Mouse (Mus musculus) thymus, postnatal 10 days (tissue): ENCODE measurements around the gene AF366264.
"Not testable (repeated sequence)": the region's sequence is repeated elsewhere in the genome, so short reads cannot be mapped to it uniquely, and the experiment has no call there.

Experiments
- DNase-seq, 2 experiments: peaks; one replicate each; pipeline ENCODE4 v3.0.0; 2021; ENCODE audit warnings: low spot score in 2 of 2

The AF366264 gene

DNA sequence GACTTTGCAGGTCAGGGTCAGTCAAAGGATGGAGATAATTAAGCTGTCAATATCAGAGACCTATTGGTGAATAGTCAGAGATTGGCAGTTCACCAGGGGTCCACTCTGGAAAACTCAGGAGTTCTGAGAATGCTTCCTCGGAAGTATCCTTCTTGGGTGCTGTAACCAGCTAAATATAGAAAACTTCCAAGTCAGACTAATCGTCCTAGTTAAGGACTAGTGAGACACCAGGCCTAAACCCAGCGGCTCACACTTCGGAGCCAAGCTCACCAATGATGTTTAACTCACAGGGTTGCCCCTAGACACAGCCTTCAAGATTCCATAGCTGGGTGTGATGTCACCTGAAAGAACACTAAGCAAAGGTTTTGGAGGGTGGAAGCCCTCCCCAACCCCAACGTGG lies at the start of gene AF366264:
TSS of gene AF366264 (minus strand) at position 101 of the 400 bp plus-strand sequence.
- DNase-seq: not testable (repeated sequence)

- not testable (repeated sequence) for DNase-seq
Measured at GRCm38 (mm10) chr8:13843286-13843685, 5.1 kb upstream of the AF366264 start.

DNA sequence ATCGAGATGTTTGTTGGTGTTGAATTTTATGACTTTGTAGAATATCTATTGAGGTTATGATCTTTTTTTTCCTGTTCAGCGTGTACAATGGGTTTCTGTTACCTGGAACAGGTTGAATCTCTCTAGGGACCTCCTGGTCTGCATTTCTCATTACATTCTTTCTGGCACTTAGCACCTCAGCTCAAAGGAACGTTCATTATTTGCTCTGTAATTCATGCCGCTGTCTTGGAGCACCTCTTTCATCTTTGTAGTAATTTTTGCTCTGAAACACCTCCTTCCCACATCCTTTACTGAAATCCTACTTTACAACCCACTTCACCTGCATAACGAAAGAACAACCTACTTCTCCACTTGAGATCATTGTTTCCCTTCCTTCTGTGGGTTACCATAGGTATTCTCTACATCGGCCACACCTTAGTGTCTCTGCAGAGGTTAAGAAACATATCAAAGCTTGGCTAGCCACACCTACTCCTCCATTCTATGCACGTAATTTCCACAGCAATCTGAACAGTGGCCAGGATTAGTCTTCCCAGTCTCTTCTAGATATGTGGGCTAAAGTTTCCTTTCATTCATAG lies 9.5 kb downstream of the AF366264 start:
- no peak for DNase-seq

DNA sequence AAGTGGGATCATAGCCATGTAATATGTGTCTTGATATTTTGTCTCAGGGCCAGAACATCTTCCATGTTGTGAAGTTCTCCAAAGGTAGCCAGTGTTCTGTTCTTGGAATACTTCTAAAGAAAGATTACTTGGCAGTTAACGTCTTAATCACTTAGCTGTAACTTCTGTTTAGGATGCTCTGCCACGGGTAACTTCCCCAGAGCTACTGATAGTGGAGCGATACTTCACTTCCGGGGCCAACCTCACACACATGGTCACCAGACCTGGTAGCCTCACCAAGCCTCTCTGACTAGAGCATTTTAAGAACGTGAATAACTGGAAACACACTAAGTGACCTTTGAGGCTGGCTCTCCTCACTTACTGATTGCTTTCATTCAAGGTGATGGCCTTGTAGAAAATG lies 38.6 kb downstream of the AF366264 start:
- no peak for DNase-seq

DNA sequence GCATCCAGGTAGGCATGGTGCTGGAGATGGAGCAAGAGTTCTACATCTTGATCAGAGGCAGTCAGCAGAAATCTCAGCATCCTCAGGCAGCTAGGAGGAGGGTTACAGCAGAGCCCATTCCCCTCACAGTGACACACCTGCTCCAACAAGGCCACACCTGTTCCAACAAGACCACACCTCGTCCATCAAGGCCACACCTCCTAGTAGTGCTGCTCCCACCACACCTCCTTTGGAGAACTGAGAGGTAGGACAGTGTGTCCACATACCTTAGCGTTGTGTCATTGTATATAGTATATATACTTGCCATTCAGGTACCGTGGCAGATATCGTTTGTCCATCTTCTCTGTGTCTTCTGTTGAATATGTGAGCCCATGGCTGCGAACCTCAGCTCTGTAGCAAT lies 40.5 kb downstream of the AF366264 start:
- no peak for DNase-seq

DNA sequence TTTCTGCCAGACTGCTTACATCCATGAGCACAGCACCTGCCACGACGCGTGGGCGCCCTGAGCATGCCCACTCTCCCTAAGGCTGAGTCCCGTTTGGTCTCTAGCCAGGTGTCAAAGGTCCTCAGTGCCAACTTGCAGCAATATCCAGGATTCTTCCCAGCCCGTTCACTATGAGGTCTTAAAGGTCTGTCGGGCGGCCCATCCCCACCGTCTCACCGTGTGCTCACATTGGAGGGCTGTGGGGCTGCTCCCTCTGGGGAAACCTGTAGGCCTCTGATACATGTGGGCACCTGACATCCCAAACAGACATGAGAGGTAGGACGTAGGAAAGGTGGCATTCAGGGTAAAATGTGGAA lies 44.5 kb downstream of the AF366264 start:
- DNase-seq: no peak

- DNase-seq: no peak
Measured at GRCm38 (mm10) chr8:13793097-13793745, 45.0 kb downstream of the AF366264 start.

DNA sequence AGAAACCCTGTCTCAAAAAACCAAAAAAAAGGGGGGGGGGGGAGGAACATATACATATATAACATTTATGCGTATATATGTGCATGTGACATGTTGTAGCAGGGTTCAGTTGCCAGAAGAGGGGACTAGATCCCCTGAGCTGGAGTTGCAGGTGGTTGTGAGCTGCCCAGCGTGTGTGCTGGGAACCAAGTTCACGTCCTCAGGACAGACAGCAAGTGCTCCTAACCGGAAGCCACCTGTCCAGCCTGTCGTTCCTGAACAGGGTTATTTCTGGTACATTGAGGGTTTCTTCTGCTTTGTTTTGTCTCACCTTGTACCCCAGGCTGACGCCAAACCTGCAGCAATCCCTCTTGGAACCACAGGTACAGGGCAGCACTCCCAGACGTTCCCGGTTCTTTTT lies 48.6 kb downstream of the AF366264 start:
- no peak for DNase-seq

GRCm38 (mm10) chr8:13785764-13786299 lies 52.4 kb downstream of the AF366264 start:
- DNase-seq: peak; percentile 93 to 99

DNA sequence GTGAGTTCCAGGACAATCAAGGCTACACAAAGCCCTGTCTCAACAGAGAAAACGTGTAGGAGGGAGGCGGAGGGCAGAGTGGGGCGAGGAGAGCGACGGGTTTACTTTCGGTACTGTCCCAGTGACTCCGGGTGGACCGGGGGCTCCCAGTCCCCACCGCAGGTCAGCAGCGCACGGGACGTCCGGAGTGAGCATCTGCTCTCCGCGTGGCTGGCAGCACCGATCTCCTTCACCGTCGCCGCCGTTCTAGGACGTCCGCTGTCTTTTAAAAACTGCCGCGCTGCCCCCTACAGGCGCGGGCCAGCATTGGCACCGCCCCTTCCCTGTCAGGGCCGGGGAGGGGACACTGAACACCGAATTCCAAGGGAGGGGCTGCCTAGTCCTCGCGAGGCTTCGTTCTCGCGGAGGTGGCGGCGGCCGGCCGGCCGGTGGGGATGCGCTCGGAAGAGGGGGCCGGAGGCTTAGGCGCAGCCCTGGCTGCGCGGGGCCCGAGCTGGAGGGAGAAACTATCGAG lies 52.9 kb downstream of the AF366264 start, which contains the start of gene Upf3a:
TSS of gene Upf3a (plus strand) at position 366 of the 514 bp plus-strand sequence.
- DNase-seq: peak; percentile 89
